Mouse (Mus musculus) CH12.LX (cell line): ENCODE measurements around the gene Stau1.

Experiments
- CHD1 ChIP-seq: IDR thresholded peaks from 2 replicates; pipeline ENCODE4 v1.6.1; 2012; ENCODE audit warnings: low read depth, low read length, improper control_type of control experiment, inconsistent platforms
- CTCF ChIP-seq, 2 experiments: IDR thresholded peaks in 1 of 2; conservative IDR thresholded peaks in 1 of 2; 2 replicates each; pipeline ENCODE4 v1.5.1; 2011 to 2012; ENCODE audit warnings: low read depth in 2 of 2, low read length in 2 of 2, improper control_type of control experiment in 1 of 2, inconsistent platforms in 1 of 2, mild to moderate bottlenecking in 1 of 2, moderate library complexity in 1 of 2
- RAD21 ChIP-seq: IDR thresholded peaks from 2 replicates; pipeline ENCODE4 v1.6.1; 2011; ENCODE audit warnings: low read depth, mild to moderate bottlenecking, low read length, improper control_type of control experiment, moderate library complexity
- UBTF ChIP-seq: IDR thresholded peaks from 2 replicates; pipeline ENCODE4 v1.6.1; 2012; ENCODE audit warnings: low read depth, mild to moderate bottlenecking, inconsistent platforms, low read length, improper control_type of control experiment, moderate library complexity
- ZC3H11A ChIP-seq: IDR thresholded peaks from 2 replicates; pipeline ENCODE4 v1.6.1; 2012; ENCODE audit warnings: low read depth, mild to moderate bottlenecking, inconsistent platforms, low read length, improper control_type of control experiment
- ZKSCAN1 ChIP-seq: IDR thresholded peaks from 2 replicates; pipeline ENCODE4 v1.6.1; 2012; ENCODE audit warnings: low read depth, inconsistent platforms, low read length, improper control_type of control experiment, borderline replicate concordance
- ZNF384 ChIP-seq: IDR thresholded peaks from 2 replicates; pipeline ENCODE4 v1.6.1; 2012; ENCODE audit warnings: low read depth, low read length, improper control_type of control experiment, inconsistent platforms

- TF ChIP-seq ZC3H11A (no peak), CTCF (conservative IDR thresholded peaks at IDR 0.05 in 1 of 2, IDR thresholded peaks at IDR 0.05 in 1 of 2; ENCODE audit: low read depth in 2 of 2, low read length in 2 of 2) (no peak), RAD21 (no peak), ZKSCAN1 (no peak), UBTF (no peak), ZNF384 (no peak), CHD1 (no peak)
Measured at GRCm38 (mm10) chr2:166995021-166995795, 891 bp downstream of the Stau1 start.
